Mouse (Mus musculus) heart, postnatal 4 days (tissue): ENCODE results near the gene Qrfp. TPM values are rescaled to one million over a fixed set of nuclear protein-coding genes. Genes with fewer than 3 reads are reported as not detected.

ENCODE experiments used
- DNase-seq: peaks from one replicate; pipeline ENCODE4 v3.0.0; 2021
- total RNA-seq, 2 experiments: library from RNA; stranded (reverse); gene quantifications; 2 replicates each; pipeline ENCODE4 v1.2.3; 2021

The Qrfp gene
- total RNA-seq, 2 experiments from 2014 or later = not detected

- no peak for DNase-seq
These were observed 4.3 kb upstream of the Qrfp start for GRCm38 (mm10) chr2:31814699-31815098.

GRCm38 (mm10) chr2:31813641-31814040 lies 3.3 kb upstream of the Qrfp start:
- DNase-seq = no peak

GRCm38 (mm10) chr2:31811086-31811958 lies 942 bp upstream of the Qrfp start:
- DNase-seq = no peak

GRCm38 (mm10) chr2:31809358-31809740 lies 1.0 kb downstream of the Qrfp start:
- DNase-seq = no peak

GRCm38 (mm10) chr2:31808410-31809357 lies 1.7 kb downstream of the Qrfp start:
- peak; percentile 39 for DNase-seq

- no peak for DNase-seq
These were observed 3.6 kb downstream of the Qrfp start for GRCm38 (mm10) chr2:31806639-31807382.

- DNase-seq = no peak
These were observed 6.9 kb downstream of the Qrfp start for GRCm38 (mm10) chr2:31803480-31803879.

GRCm38 (mm10) chr2:31802811-31803210 lies 7.6 kb downstream of the Qrfp start:
- DNase-seq = no peak

GRCm38 (mm10) chr2:31801416-31801815 lies 9.0 kb downstream of the Qrfp start:
- no peak for DNase-seq

GRCm38 (mm10) chr2:31796943-31797342 lies 13.4 kb downstream of the Qrfp start:
- DNase-seq = no peak

GRCm38 (mm10) chr2:31792611-31793010 lies 17.8 kb downstream of the Qrfp start:
- no peak for DNase-seq

GRCm38 (mm10) chr2:31791260-31791659 lies 19.1 kb downstream of the Qrfp start:
- no peak for DNase-seq

- no peak for DNase-seq
These were observed 19.6 kb downstream of the Qrfp start for GRCm38 (mm10) chr2:31790728-31791251.

GRCm38 (mm10) chr2:31789215-31789614 lies 21.2 kb downstream of the Qrfp start:
- no peak for DNase-seq

- no peak for DNase-seq
These were observed 22.2 kb downstream of the Qrfp start for GRCm38 (mm10) chr2:31788227-31788626.

- DNase-seq = peak; percentile 87
These were observed 23.4 kb downstream of the Qrfp start for GRCm38 (mm10) chr2:31787029-31787428.

GRCm38 (mm10) chr2:31785074-31785473 lies 25.3 kb downstream of the Qrfp start:
- peak; percentile 82 for DNase-seq

- no peak for DNase-seq
These were observed 27.3 kb downstream of the Qrfp start for GRCm38 (mm10) chr2:31782958-31783602.

GRCm38 (mm10) chr2:31779258-31779657 lies 31.1 kb downstream of the Qrfp start:
- no peak for DNase-seq

- no peak for DNase-seq
These were observed 33.9 kb downstream of the Qrfp start for GRCm38 (mm10) chr2:31776479-31776878.

- peak; percentile 80 for DNase-seq
These were observed 39.5 kb downstream of the Qrfp start for GRCm38 (mm10) chr2:31770781-31771441.
